Mouse (Mus musculus) gonadal fat pad, adult 2 months (tissue): Measurements from ENCODE around the gene Eif4g3. TPM values are rescaled to one million over a fixed set of nuclear protein-coding genes. Genes with fewer than 3 reads are reported as not detected.

Experiments
- DNase-seq: peaks from one replicate; pipeline ENCODE4 v3.0.0-alpha.2; 2012; ENCODE audit warnings: low read depth
- polyA plus RNA-seq: library from polyadenylated mRNA; depleted of rRNA; stranded (reverse); fragments of >200 nt; gene quantifications from 2 replicates; pipeline ENCODE4 v1.2.3, GENCODE M21; 2012

The Eif4g3 gene
- polyA plus RNA-seq, 1 experiment: 40.9 TPM

GRCm38 (mm10) chr4:138063372-138064265, 70.8 kb downstream of the Eif4g3 start:
- no peak for DNase-seq

DNA sequence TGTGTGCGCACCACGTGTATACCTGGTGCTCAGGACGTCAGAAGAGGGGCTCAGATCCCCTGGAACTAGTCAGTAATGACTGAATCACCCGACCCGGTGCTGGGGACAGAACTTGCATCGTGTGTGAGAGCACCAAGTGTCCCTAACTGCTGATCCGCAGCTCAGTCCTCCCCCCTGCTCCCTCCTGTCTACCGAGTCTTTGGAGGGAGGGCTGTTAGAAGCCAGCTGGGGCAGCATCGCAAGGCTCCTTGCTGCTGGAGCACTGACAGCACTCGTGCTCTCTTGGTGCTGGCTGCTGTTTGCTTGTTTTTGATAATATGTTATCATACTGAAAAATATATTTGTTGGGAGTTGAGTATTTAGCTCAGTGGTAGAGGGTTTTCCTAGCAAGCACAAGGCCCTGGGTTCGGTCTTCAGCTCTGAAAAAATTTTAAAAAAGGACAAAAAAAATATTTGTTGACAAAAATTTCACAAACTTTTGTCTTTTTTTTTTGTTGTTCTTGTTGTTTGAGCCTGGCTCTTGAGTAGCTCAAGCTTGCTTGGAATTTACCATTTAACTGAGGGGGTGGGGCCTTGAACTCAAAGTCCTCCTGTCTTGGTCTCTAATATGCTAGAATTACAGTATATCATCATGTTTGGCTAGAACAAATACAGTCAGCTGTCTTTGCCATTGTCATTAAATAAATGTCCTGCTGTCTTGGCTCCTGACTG, 72.2 kb downstream of the Eif4g3 start:
- no peak for DNase-seq

DNA sequence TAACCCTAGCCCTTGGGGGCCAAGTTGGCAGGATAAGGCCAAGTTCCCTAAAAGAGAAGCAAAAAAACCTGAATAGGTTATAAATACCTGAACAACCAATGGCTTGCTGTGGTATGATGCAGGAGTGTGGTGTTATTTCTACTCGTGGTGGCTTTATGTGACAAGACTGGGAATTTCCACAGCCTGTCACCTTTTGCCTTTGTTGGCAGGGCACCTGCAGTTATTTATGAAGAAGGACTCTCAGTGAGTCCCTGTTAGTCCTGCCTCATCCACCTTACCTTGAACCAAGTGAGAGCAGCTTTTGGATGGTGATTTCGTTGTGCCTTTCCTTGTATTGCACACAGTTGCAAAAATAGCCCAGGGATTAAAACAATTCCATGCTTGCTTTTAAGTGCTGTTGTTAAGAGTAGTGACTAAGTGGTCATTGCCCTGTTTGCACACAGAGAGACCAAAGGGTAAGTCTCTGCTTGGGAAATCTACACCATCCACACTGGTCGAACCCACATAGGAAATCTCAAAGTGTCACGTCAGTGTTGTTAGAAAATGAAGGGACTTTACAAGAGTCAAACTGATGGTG, 72.9 kb downstream of the Eif4g3 start:
- DNase-seq: peak; percentile 81

DNA sequence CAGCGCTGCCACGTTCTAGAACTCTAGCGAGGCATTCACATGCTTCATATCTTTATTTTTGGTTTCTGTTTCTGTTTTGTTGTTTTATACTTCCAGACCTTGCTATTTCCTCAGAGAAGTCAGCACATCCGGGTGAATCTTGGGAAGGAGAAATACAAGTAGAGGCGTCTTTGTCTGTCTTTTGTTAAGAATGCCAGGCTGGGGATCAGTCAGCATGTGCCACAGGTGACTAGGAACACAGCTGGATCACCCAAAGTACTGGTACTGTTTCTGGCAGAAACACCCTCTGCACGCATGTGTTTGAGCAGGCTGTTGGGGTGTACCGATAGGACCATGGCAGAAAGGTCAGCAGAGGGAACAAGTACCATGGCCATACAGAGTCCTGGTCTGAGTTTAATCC, 73.6 kb downstream of the Eif4g3 start:
- no peak for DNase-seq

DNA sequence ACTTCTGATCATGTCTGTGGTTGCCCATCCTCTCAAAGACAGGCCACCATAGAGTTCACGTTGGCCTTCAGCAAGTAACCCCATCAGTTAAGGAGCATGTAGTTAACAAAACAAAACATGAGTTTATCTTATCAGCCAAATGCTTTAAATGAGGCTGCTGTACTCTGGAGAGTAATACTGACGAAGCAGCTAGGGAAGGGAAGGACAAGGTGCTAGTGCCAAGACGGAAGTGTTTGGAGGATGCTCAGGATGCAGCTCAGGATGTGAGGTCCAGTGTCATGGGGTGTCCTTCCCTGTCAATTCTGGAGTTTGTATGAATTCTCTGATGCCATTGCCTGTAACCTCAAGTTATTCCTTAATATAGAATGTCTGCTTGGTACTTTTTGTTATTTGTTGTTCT, 75.0 kb downstream of the Eif4g3 start:
- no peak for DNase-seq

GRCm38 (mm10) chr4:138068598-138068997, 75.8 kb downstream of the Eif4g3 start:
- DNase-seq: peak; percentile 66

DNA sequence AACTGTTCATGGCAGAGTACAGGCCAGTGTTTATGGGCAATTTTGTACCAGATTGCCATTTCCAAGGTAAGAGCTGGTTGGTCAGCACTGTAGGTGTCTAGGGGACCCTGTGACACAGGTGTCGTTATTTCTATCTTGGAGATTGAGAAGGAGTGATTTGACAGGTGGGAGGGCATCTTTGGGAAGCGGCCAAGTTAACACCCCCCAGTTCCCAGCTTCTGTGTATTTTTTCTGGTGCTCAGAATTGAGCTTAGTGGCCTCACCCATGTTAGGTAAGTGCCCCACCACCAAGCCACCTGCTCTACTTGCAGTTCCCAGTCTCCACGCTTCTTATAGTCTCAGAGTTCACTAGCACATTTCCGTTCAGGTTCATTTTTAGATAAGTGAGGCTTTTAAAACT, 76.5 kb downstream of the Eif4g3 start:
- DNase-seq: no peak

DNA sequence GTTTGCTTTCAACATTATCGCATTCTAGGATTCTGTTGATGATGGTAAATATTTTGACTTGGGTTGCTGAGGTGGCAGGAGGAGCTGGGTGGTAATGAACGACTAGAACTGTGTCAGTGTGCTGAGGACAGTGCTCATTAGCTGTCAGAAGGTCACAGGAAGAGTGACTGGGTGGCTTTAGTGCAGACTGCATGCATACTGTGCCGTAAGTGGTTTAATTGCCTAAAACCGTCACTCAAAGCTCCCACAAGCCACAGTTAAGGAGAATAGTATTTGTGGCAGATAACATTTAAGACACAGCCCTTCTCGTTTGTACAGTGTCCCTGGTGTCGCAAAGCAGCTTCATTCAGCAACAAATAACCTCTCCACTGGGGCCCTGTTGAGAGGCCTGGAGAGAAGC, 78.7 kb downstream of the Eif4g3 start:
- no peak for DNase-seq

- DNase-seq: no peak
Measured at GRCm38 (mm10) chr4:138073086-138073485, 80.3 kb downstream of the Eif4g3 start.

DNA sequence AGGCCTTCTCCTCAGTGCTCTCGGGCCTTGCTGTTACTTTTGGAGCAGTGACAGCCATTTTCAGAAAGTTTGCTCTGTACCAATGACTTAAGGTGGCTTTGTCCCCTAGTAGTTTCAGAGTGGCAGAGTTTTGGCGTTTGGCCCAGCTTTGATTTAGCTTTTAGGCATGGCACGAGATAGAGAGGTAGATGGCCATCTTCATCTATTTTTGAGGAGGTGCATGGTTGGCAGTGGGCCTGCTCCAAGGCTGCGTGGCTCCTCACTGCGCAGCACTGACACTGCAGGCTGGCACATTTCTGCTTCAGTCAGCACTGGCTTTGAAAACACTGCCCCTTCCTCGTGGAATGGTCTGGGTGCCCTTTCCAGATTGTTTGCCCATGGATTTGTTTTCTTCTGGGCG, 80.7 kb downstream of the Eif4g3 start:
- DNase-seq: no peak

DNA sequence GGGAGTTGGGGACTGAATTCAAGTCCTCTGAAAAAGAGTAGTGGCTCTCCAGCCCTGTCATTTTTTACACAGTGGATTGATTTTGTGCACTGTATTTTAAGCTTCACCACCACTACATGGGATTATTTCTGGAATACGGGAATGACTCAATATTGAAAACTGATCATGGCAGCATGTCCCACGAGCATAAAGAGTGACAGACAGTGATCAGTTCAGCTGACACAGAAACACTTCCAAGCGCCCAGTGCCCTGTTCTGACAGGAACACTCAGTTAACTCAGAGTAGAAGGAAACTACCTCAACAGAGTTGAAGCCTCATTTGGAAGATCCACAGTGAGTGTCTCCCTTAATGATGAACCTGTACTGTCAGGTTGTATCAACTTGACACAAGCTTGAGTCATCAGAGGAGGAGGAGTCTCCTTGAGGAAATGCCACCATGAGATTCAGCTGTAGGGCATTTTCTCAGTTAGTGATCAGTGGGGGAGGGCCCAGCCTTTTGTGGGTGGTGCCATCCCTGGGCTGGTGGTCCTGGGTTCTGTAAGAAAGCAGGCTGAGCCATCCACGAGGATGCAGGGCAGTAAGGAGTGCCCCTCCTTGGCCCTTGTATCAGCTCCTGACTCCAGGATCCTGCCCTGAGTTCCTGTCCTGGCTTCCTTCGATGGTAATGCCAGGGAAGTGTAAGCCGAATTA, 82.2 kb downstream of the Eif4g3 start:
- no peak for DNase-seq

DNA sequence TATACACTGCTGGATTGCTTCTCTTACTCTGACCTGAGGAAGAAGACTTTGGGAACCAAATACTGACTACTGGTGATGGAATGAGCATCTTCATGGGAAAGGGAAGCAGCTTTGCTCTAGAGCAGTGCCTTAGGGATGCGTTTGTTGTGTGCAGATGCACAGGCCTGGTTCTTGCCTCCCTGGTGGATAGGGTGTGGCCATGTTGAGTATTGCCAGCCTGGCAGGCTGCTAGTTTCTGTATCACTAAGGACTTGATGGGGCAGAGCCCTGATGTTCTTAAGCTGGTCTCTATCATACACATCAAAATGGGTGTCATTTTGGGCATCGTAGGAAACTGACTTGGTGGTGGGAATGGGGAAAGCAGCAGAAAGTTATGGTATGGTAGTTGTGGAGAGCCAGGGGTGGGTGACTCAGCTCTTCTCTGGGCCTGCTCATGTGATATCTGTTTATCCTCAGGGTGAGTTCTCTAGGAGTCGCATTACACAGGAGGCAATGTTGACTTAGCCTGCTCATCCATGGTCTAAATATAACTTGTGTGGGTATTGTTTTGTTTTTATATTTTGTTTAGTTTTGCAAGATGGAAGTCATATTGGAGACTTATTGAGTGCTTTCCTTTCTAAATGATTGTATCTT, 85.0 kb downstream of the Eif4g3 start:
- no peak for DNase-seq

- no peak for DNase-seq
Measured at GRCm38 (mm10) chr4:138079234-138079633, 86.4 kb downstream of the Eif4g3 start.

- no peak for DNase-seq
Measured at GRCm38 (mm10) chr4:138082466-138082865, 89.6 kb downstream of the Eif4g3 start.

- no peak for DNase-seq
Measured at GRCm38 (mm10) chr4:138084103-138084502, 91.3 kb downstream of the Eif4g3 start.

- no peak for DNase-seq
Measured at GRCm38 (mm10) chr4:138084851-138085573, 92.2 kb downstream of the Eif4g3 start.

DNA sequence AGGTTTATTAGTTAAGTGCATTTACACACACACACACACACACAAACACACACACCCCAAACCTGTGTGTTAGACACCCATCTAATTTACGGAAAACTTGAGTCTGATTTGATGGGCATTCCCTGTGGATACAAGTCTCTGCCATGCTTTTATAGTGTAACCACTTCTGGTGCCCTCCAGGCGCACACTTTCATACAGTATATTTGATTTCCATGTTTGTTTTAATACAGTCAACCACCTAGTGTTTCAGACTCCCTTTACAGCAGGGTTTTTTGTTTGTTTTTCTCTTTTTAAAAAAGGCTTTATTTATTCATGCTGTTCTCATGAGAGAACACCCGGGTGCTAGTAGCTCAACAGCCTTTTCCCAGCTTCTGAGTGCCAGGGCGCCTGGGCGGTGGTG, 94.1 kb downstream of the Eif4g3 start:
- no peak for DNase-seq

GRCm38 (mm10) chr4:138089512-138089911, 96.7 kb downstream of the Eif4g3 start:
- DNase-seq: no peak

DNA sequence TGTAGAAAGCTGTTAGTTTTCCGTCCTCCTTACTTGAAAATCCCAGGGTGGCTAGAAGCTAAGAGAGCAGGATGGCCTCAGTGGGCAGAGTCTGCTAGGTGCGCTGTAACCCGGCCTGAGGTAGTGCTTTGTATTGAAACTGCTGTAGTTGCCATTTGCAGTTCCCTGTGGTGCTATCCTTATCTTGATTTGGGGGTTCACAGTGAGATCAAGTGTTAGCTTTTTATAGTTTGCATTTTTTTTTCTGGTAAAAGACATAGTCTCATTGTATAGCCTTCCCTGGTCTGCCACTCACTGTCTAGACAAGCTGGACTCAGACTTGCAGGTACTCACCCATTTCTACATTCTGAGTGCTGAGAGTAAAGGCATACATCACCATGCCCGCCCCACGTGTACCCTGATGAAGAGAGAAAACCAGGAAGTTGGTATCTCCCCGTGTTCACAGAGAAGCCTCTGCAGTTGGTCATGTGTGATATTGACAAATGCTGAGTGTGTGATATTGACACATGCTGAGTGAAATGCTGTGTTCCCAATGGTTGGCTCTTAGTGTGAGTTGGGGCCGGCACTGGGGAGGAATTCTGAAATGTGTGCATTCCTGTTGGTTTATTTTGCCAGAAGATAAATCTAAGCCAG, 98.9 kb downstream of the Eif4g3 start:
- no peak for DNase-seq

DNA sequence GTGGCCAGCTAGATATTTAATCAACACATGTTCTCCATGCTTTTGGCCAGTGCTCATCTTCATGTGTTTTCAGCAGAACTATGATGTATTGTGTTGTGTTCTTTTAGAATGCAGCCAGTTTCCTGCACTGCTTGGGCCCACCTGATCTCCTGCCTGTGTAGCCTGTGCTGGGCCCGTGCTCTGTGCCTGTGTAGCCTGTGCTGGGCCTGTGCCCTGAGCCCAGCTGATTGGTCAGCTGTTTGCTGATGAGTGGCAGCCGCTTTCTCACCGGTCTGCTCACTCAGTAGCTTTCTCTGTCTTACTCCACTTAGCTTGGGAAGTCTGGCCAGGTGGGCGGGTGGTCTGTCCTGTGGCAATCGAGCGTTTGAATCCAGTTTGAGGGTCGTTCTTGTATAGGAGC, 107.6 kb downstream of the Eif4g3 start:
- DNase-seq: no peak

- DNase-seq: no peak
Measured at GRCm38 (mm10) chr4:138101795-138102194, 109.0 kb downstream of the Eif4g3 start.
